Mouse (Mus musculus) hindbrain, postnatal 0 days (tissue): Measurements from ENCODE around the gene Rpl26. TPM values are rescaled to one million over a fixed set of nuclear protein-coding genes. Genes with fewer than 3 reads are reported as not detected.
"Not testable (repeated sequence)": the region's sequence is repeated elsewhere in the genome, so short reads cannot be mapped to it uniquely, and the experiment has no call there.

Experiments used
- ATAC-seq: fragments of 200-750 bp; cut with Nextera tagmentation; 2 replicates; pipeline ENCODE4 v1.8.0; 2017; ENCODE audit warnings: mild to moderate bottlenecking, moderate TSS enrichment, moderate library complexity
- DNase-seq: peaks from one replicate; pipeline ENCODE4 v3.0.0-alpha.2; 2015; ENCODE audit warnings: low spot score
- H3K27ac ChIP-seq: fragments of 300-500 bp; sonication (generic); 2 replicates; pipeline ENCODE4 v1.5.1; 2014; ENCODE audit warnings: mild to moderate bottlenecking
- H3K27me3 ChIP-seq: fragments of 300-500 bp; sonication (generic); 2 replicates; pipeline ENCODE4 v1.6.1; 2014; ENCODE audit warnings: low read length, mixed read lengths; ENCODE audit not compliant: insufficient read depth
- H3K36me3 ChIP-seq: fragments of 300-500 bp; sonication (generic); 2 replicates; pipeline ENCODE4 v1.6.1; 2014; ENCODE audit warnings: low read length, mixed read lengths; ENCODE audit not compliant: insufficient read depth
- H3K4me1 ChIP-seq: fragments of 300-500 bp; sonication (generic); 2 replicates; pipeline ENCODE4 v1.6.1; 2014; ENCODE audit warnings: antibody characterized with exemption, low read length, mixed read lengths; ENCODE audit not compliant: insufficient read depth
- H3K4me2 ChIP-seq: fragments of 300-500 bp; sonication (generic); 2 replicates; pipeline ENCODE4 v1.6.1; 2014; ENCODE audit warnings: low read depth, mild to moderate bottlenecking, low read length, moderate library complexity, mixed read lengths
- H3K4me3 ChIP-seq: fragments of 300-500 bp; sonication (generic); 2 replicates; pipeline ENCODE4 v1.5.1; 2014; ENCODE audit warnings: low read length
- H3K9ac ChIP-seq: fragments of 300-500 bp; sonication (generic); replicated peaks from 2 replicates; pipeline ENCODE4 v1.6.1; 2014; ENCODE audit warnings: mild to moderate bottlenecking, low read length, moderate library complexity, mixed read lengths
- H3K9me3 ChIP-seq: fragments of 300-500 bp; sonication (generic); 2 replicates; pipeline ENCODE4 v1.6.1; 2016; ENCODE audit warnings: low read length, mixed read lengths
- CTCF ChIP-seq: IDR thresholded peaks from 2 replicates; pipeline ENCODE4 v1.5.1; 2016; ENCODE audit warnings: antibody characterized with exemption, control low read depth, low read depth
- WGBS: fragments of 180-500 bp; shearing (Covaris S2); extraction: QIAGEN DNeasy Blood & Tissue Kit; methylation state at CpG from one replicate; pipeline ENCODE4 v1.1.7; 2014; 5-methylcytosine and 5-hydroxymethylcytosine counted together
- polyA plus RNA-seq: library from polyadenylated mRNA; unstranded; fragments of >200 nt; fragmentation: Nextera tagmentation; extraction: Ambion mirVana; gene quantifications from 2 replicates; pipeline ENCODE4 v1.2.1, GENCODE M21; 2015
- total RNA-seq: library from RNA; depleted of rRNA; stranded (reverse); fragments of >200 nt; gene quantifications from 2 replicates; pipeline ENCODE4 v1.2.3, GENCODE M21; 2014

Rpl26 gene
- total and polyA plus RNA-seq, 2 experiments from 2014 or later, result 608 to 1,103 TPM

GRCm38 (mm10) chr11:68933885-68934507 is 32.6 kb downstream of the Rpl26 start:
- no peak overlapping the region for H3K27ac ChIP-seq
- DNase-seq (peak; percentile 36), ATAC-seq (peak; percentile 43; the same call in 1 of the 2 replicates)

GRCm38 (mm10) chr11:68936951-68937350 is 35.6 kb downstream of the Rpl26 start:
- not testable (repeated sequence) for H3K27me3 ChIP-seq, H3K4me2 ChIP-seq, H3K4me3 ChIP-seq, ATAC-seq, H3K27ac ChIP-seq, H3K9me3 ChIP-seq, H3K36me3 ChIP-seq, H3K4me1 ChIP-seq, H3K9ac ChIP-seq, DNase-seq
- 90% methylated on average over 4 of the region's 4 CpGs for WGBS

More at GRCm38 (mm10) chr11:68933885-68934507, 32.6 kb downstream of the Rpl26 start:
- Histone ChIP-seq H3K4me1 (no peaks in the 10 kb centered on the region), H3K27me3 (no peaks in the 10 kb centered on the region), H3K4me3 (no peak overlapping the region), H3K4me2 (no peak overlapping the region), H3K36me3 (no peaks in the 10 kb centered on the region), H3K9ac (no peak overlapping the region), H3K9me3 (no peaks in the 10 kb centered on the region)
- no peak for TF ChIP-seq CTCF
- WGBS, result 55% methylated on average over 5 of the region's 5 CpGs

GRCm38 (mm10) chr11:68939451-68940304 is 38.3 kb downstream of the Rpl26 start:
- peak; percentile 99 for ATAC-seq
- H3K4me1 ChIP-seq, result no peaks in the 10 kb centered on the region
- H3K4me3 ChIP-seq, result peak overlapping the region; percentile 44
- peak; percentile 95 for DNase-seq
- peak overlapping the region; percentile 80 for H3K27ac ChIP-seq
- H3K4me2 ChIP-seq, result peak overlapping the region; percentile 62
- TF ChIP-seq CTCF, result no peak
- H3K27me3 ChIP-seq, result no peaks in the 10 kb centered on the region
- peak overlapping the region; percentile 55 for H3K9ac ChIP-seq
- H3K36me3 ChIP-seq, result no peaks in the 10 kb centered on the region
- no peaks in the 10 kb centered on the region for H3K9me3 ChIP-seq
- under 1% methylated on average over 16 of the region's 16 CpGs for WGBS

- no peak for DNase-seq
- Histone ChIP-seq H3K4me2 (peak overlapping the region; percentile 62), H3K9ac (peak overlapping the region; percentile 55), H3K4me1 (no peaks in the 10 kb centered on the region), H3K27me3 (no peaks in the 10 kb centered on the region), H3K36me3 (no peaks in the 10 kb centered on the region), H3K27ac (peak overlapping the region; percentile 42; the same call in 1 of the 2 replicates), H3K4me3 (peak overlapping the region; percentile 44), H3K9me3 (no peaks in the 10 kb centered on the region)
- no peak for ATAC-seq
- 46% methylated on average over 4 of the region's 4 CpGs for WGBS
- no peak for TF ChIP-seq CTCF
Measured at GRCm38 (mm10) chr11:68940516-68940915, 39.1 kb downstream of the Rpl26 start.

GRCm38 (mm10) chr11:68942731-68943130 is 41.3 kb downstream of the Rpl26 start:
- no peak for ATAC-seq
- DNase-seq, result no peak
- no peak for TF ChIP-seq CTCF
- H3K9ac ChIP-seq, result no peak overlapping the region
- 91% methylated on average over 8 of the region's 8 CpGs for WGBS
- no peak overlapping the region for H3K4me3 ChIP-seq
- no peaks in the 10 kb centered on the region for H3K9me3 ChIP-seq
- H3K27ac ChIP-seq, result no peak overlapping the region
- H3K4me2 ChIP-seq, result no peak overlapping the region
- H3K4me1 ChIP-seq, result no peaks in the 10 kb centered on the region
- H3K36me3 ChIP-seq, result no peaks in the 10 kb centered on the region
- H3K27me3 ChIP-seq, result no peaks in the 10 kb centered on the region

GRCm38 (mm10) chr11:68945245-68945644 is 43.9 kb downstream of the Rpl26 start:
- no peak for TF ChIP-seq CTCF
- no peaks in the 10 kb centered on the region for H3K36me3 ChIP-seq
- H3K9ac ChIP-seq, result no peak overlapping the region
- DNase-seq (no peak), ATAC-seq (no peak)
- WGBS, result 89% methylated on average over 2 of the region's 2 CpGs
- no peak overlapping the region for H3K4me3 ChIP-seq
- H3K4me1 ChIP-seq, result no peaks in the 10 kb centered on the region
- no peak overlapping the region for H3K27ac ChIP-seq
- H3K4me2 ChIP-seq, result no peak overlapping the region
- H3K9me3 ChIP-seq, result no peaks in the 10 kb centered on the region
- H3K27me3 ChIP-seq, result no peaks in the 10 kb centered on the region
